Mouse (Mus musculus) adrenal gland, adult 2 months (tissue): ENCODE results near the gene Wdr90. TPM values are rescaled to one million over a fixed set of nuclear protein-coding genes. Genes with fewer than 3 reads are reported as not detected.

Experiments used
- DNase-seq: peaks from one replicate; pipeline ENCODE4 v3.0.0; 2021
- polyA plus RNA-seq: library from polyadenylated mRNA; depleted of rRNA; stranded (reverse); fragments of >200 nt; gene quantifications from 2 replicates; pipeline ENCODE4 v1.2.3, GENCODE M21; 2012
- total RNA-seq, 2 experiments: library from RNA; stranded (reverse); gene quantifications; 2 replicates each; pipeline ENCODE4 v1.2.3; 2021

Wdr90 gene
- total and polyA plus RNA-seq, 3 experiments, result 13.9 to 83.0 (median 15.1) TPM

DNA sequence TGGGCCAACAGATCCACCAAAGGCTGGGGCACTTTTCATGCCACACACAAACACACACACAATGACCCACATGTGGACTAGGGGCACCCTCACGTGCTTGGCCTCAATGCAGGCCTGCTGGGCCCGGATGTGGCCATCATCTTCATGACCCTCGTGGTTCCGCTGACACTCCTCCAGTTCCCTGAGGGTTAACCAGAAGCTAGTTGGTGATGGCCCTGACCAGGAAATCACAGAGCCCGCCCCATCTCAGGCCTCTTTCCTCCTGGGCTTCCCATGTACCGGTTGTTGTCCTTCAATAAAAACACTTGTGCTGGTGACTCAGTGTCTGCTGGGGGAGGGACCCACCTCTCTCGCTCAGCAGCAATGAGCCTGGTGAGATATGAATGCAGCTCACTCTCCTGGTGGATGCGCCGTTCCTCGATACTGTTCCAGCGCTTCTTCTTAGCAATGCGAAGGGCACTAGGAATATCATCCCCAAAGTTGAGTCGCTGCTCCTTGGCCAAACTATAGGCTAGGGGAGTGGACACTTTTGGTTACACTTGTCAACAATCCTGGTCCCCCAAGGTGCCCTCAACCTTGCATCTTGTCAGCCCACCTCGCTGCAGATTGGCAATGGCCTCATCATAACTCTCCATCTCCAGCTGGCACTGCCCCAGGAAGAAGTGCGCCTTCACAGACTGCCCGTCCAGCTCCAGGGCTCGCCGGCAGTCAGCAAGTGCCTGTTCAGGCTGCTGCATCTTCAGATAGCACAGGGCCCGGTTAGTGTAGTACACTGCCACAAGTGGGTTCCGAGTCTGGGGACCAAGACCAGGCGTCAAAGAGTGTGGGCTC lies 29.6 kb downstream of the Wdr90 start:
- DNase-seq, result peak; percentile 82

DNA sequence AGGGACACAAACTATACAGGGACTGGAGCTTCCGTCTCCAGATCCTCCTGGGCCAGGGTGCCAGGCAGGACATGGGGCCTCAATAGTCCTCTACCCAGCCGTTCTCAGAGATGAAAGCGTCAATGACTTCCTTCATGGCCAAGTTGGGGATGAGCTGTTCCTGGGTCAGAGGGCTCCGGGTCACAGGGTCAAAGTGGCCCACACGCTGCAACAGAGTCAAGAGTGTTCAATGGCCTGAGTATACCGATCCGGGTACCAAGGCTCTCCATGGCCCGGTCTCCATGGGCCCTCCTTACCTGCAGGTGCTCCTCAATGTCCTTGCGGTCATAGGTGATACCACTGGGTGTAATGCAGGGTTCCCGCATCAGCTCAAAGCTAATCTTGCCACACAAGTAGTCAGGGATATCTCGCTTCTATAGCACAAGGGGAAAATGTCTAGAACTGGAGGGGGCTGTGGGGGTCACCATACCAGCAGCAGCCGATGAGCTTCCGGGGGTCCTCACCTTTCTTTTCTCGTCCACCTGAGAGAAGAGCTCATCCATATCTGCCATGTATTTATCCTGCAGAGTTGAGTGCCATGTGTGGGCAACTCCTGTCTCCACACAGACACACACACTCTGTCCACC lies 30.4 kb downstream of the Wdr90 start:
- DNase-seq, result no peak

DNA sequence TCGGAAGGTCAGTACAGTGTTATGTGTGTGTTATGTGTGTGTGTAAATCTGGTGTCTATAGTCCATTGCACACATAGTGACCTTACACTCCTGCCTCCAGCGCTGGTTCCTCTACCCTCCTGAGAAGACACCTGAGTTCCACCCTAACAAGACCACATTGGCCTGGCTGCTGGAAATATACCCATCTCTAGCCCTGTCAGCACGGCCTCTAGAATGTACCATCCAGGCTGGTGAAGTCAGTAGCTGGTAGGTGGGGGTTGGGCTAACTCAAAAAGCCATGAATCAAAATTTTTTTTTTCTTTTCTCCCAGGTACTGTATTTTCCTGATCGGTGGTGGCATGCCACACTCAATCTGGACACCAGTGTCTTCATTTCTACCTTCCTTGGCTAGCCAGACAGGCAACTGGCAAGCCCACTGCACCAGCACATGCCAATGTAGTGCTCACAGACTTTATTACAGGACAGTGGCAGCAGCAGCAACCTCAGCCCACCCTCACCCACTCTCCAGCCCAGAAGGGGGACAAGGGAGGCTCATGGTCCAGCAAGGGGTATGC lies 31.0 kb downstream of the Wdr90 start:
- DNase-seq, result no peak

GRCm38 (mm10) chr17:25829558-25830017 lies 31.7 kb downstream of the Wdr90 start:
- DNase-seq, result no peak

DNA sequence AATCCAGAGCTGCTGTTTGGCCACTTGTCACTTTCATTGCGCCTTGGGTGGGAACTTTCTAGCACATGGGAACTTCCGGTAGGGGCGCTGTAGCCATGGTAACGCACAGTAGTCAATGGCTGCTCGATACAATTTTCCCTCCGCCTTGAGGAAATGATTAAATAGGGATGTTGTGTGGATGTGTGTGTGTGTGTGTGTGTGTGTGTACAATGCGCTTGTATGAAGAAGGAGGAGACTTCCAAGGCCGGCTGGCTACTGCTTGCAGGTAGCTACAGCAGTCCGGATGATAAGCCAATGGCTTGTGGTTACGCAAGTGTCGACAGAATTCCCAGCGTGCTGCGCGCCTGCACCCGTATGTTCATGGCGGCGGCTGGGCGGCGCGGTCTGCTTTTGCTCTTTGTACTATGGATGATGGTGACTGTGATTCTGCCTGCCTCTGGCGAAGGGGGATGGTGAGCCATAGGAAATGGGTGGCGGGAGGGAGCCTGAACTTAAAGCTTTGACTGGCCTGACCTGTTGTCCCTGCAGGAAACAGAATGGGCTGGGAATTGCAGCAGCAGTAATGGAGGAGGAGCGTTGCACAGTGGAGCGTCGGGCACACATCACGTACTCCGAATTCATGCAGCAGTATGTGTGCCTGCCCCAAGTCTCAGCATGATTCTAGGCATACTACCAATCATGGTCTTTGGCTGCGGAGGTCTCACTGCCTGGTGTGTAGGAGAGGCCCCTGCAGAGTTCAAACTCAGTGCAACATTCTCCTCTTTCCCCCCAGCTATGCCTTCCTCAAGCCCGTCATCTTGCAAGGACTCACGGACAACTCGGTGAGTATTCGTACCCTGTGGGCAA lies 32.4 kb downstream of the Wdr90 start, which contains the start of gene Jmjd8:
Gene Jmjd8 (plus strand): TSS at position 156 of the 846 bp plus-strand sequence.
- peak; percentile 87 for DNase-seq

DNA sequence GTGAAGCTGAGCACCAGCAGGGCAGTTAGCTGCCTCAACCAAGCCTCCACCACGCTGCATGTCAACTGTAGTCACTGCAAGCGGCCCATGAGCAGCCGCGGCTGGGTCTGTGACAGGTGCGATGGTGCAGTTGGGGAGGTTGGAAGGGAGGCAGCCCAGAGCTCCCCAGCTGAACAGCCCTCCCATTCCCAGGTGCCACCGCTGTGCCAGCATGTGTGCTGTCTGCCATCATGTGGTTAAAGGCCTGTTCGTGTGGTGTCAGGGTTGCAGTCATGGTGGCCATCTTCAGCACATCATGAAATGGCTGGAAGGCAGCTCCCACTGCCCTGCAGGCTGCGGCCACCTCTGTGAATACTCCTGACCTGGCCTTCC lies 33.1 kb downstream of the Wdr90 start:
- no peak for DNase-seq

GRCm38 (mm10) chr17:25827546-25828222 lies 33.6 kb downstream of the Wdr90 start:
- no peak for DNase-seq

DNA sequence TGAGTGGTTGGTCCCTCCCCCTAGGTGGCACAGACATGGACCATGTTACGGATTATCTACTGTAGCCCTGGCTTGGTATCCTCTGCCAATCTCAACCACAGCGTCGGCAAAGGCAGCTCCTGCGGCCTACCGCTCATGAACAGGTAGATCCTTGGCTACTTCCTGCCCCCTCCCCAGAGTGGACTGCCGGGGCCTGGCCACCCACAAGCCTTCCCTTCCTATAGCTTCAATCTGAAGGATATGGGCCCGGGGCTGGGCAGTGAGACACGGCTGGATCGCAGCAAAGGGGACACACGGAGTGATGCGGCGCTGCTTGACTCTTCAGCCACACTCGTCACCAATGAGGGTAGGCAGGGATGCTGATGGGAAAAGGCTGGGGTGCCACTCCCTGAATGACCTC lies 34.3 kb downstream of the Wdr90 start:
- no peak for DNase-seq

- DNase-seq, result no peak
Observed at GRCm38 (mm10) chr17:25825984-25826570, 35.2 kb downstream of the Wdr90 start.

GRCm38 (mm10) chr17:25825311-25825710 lies 36.0 kb downstream of the Wdr90 start:
- DNase-seq, result no peak

GRCm38 (mm10) chr17:25824362-25825142 lies 36.7 kb downstream of the Wdr90 start:
- no peak for DNase-seq

DNA sequence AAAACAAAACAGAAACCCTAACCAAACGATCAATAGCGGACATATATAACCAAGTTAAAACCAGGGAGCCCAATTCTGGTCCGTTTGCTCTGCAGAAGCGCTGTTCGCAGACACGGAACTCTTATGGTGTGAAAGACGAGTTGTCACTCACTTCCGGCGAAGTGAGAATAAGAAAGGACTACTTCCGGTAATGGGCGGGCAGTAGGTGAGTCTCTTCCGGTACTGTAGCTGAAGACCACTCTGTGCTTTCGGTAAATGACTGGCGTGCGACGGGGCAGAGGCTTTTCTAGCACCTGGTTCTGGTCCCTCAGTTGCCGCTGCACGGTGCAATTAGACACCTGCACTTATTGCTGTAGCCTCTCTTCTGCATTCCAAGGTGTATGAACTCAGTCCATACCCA lies 37.8 kb downstream of the Wdr90 start, which contains the start of gene Wdr24:
Gene Wdr24 (plus strand): TSS at position 176 of the 400 bp plus-strand sequence.
- DNase-seq, result peak; percentile 81

GRCm38 (mm10) chr17:25818851-25819780 lies 42.2 kb downstream of the Wdr90 start:
- DNase-seq, result peak; percentile 43

DNA sequence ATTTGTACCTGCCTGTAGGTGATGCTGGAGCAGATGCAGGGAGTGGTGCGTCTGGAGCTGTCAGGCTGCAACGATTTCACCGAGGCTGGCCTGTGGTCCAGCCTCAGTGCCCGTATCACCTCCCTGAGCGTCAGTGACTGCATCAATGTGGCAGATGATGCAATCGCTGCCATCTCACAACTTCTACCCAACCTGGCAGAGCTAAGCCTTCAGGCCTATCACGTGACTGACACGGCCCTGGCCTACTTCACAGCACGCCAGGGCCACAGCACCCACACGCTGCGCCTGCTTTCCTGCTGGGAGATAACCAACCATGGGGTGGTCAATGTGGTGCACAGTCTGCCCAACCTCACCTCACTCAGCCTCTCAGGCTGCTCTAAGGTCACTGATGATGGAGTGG lies 43.6 kb downstream of the Wdr90 start:
- DNase-seq, result peak; percentile 75

DNA sequence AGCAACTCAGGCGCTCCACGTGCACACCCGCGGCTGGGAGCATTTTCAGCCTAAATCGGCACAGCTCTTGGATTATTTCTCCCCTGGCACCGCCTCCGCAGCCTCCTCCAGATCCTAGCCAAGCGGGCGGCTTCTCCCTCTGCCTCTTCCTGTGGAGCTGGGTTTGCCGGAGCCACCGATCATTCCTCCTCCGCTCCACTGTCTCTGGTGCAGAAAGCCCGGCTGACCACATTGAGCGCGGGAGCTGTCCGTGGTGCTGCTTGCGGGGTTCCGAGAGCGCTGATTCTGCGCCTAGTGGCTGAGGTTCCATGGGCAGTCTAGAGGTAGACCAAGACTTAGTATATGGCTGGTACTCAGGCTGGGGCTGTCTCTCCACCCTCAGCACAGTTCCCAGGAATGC lies 47.8 kb downstream of the Wdr90 start:
- peak; percentile 90 for DNase-seq

DNA sequence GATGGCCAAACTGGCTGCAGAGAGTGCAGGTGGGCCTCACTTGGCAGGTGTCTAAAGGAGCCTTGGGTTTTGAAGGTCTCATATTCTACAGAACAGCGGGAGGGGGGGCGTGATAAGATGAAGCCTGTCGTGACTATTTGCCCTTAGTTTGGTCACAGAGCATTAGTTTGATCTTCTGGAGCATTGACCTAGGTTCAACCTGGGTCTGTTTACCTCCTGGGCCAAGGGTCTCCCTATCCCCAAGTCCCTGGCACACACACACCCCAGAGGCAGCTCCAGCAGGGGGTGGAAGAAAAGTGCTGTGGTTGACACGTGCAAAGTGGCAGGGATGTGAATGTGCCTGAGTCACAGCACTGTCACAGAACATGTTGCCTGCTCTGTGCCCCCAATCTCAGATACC lies 50.4 kb downstream of the Wdr90 start:
- no peak for DNase-seq

DNA sequence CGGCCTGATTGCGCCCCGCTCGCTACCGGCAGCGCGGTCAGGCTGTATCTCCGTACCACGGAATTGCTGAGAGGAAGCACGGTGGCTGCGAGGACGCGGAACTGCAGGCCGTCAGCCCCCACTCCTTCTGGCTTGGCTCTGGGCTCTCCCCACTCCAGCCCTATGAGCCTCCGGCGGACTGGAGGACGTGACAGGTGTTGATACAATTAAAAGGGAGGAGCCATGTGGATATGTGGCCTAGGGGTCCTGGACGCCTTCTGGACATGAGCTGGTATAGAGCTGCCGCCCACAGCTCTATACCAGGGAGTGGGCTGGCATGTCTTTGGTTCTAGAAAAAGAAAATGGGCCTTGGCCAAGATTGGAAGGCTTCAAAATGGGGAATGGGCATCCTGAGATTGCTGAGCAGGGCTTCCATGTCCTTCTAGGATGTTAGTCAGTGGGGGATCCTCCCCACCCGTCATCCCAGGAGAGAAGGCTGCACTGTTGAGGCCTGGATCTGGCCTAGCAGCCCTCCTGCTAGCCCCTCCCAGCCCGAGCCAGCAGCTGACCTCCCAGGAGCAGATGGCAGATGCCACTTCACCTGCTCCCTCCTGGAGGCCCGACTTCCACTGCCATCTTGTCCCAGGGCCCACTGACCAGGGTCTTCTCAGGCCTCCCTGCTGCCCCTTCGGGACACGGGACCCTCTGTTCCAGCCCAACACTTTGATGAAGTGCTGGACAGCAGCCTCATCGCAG lies 51.5 kb downstream of the Wdr90 start:
- no peak for DNase-seq
